Mouse (Mus musculus): Measurements from ENCODE around the gene Tmem30c. TPM values are rescaled to one million over a fixed set of nuclear protein-coding genes. Genes with fewer than 3 reads are reported as not detected.

Tmem30c gene
- polyA plus RNA-seq, 1 experiment from 2014 or later, result not detected

DNA sequence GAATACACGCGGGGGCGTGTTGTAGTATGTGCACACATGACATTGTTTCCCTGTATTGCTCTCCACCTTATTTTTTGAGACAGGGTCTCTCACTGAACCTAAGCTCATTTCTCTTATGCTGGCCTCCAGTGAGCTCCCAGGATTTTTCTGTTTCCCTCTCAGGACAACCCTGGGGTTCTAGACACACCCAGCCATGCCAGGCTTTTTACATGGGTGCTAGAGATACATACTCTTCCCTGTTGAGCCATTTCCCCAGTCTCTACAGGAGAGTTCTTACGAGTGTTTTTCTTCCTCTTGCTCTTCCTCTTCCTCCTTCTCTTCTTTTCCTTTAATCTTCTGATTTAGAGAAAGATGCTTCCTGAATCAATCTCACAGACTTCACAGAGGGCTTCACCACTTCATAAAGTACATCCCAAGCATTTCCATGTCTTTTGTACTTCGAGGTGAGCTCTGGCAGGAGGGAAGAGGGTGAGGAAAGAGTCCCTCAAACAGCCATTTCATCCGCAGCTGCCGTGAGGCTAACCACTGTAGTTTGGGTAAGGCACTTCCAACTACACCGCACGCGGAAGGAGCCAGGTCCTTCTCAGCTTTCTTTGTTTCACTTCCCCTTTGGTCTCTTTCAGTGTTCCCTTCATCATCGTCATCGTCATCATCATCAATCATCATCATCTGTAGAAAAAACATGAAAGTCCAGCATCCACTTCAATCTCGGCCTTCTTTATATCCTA is 33.1 kb downstream of the Tmem30c start:
- Histone ChIP-seq H3K4me2 (ENCODE audit: low read length) (no peak overlapping the region), H3K4me3 (replicated peaks; ENCODE audit: low read depth, low read length) (no peak overlapping the region), H3K9ac (ENCODE audit: low read depth, low read length) (no peak overlapping the region), H3K36me3 (ENCODE audit: insufficient read depth, low read length) (no peaks in the 10 kb centered on the region), H3K27ac (no peak overlapping the region), H3K9me3 (replicated peaks; ENCODE audit: low read length) (no peaks in the 10 kb centered on the region), H3K4me1 (replicated peaks; ENCODE audit: insufficient read depth, low read length) (no peaks in the 10 kb centered on the region), H3K27me3 (ENCODE audit: insufficient read depth, low read length) (no peaks in the 10 kb centered on the region)
- DNase-seq (ENCODE audit: low spot score), result no peak
- no peak for ATAC-seq (replicated peaks; ENCODE audit: low FRiP score, low read depth)
- TF ChIP-seq CTCF (IDR thresholded peaks at IDR 0.05; ENCODE audit: low read depth), result no peak
- 88% methylated on average over 13 of the region's 13 CpGs for WGBS

DNA sequence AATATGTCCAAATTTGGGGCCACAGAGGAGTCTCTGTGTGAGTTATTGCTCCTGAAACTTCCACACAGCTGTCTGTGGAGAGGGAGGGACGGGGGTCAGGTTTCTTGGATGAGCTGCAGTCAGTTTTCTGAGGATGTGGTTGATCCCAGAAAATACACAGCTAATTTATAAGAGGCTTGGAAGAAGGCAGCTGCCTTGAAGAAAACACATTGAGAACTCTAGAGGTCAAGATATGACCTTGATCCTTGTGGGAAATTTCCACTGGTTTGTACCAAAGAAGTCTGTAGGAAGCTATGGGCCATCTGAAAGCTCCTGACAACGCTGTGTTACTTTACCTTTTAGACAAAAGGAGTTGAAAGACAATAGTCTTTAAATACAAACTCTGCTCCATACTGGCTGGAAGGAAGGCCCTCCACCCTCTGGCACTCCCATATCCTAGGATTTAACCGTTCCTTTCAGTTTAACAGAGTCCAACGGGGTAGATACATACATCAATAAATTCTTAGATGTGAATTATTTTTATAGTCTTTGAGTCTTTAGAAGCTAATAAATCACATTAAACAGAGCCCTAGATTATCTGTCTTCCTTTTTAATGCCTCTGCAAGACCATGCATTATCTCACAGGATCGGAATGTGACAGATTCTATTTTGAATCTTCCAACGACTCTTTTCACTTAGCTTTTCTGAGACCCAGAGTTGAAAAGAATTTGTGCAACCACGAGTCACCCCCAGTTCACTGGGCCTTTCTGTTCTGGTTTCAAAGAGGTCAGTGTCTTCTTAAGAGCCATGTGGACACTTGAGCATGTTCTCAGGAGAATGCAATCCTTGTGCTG is 40.9 kb downstream of the Tmem30c start:
- peak; percentile 95 for DNase-seq (ENCODE audit: low spot score)

DNA sequence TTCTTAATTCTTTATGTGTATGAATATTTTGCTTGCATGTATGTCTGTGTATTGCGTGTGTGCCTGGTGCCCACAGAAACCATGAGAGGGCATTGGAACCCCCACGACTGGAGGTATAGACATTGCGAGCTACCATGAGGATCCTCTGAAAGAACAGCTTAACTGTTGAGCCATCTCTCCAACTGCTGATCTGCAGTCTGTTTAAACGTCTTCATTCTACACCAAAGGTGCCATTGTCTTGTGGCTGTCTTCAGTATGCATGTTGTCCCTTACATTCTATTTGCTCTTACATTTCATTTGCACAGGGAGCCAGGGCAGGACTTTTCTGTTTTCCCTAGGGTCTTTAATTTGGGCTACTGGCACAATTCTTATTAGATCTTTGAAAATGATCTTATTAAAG is 41.7 kb downstream of the Tmem30c start:
- peak overlapping the region; percentile 68 for H3K27ac ChIP-seq
- no peak for TF ChIP-seq CTCF (IDR thresholded peaks at IDR 0.05; ENCODE audit: low read depth)

More for the DNA sequence above, 40.9 kb downstream of the Tmem30c start:
- H3K4me1 ChIP-seq (replicated peaks; ENCODE audit: insufficient read depth, low read length), result no peaks in the 10 kb centered on the region; the same call in 1 of the 2 replicates
- no peak overlapping the region for H3K4me3 ChIP-seq (replicated peaks; ENCODE audit: low read depth, low read length)
- 25% methylated on average over 7 of the region's 7 CpGs for WGBS
- no peaks in the 10 kb centered on the region for H3K9me3 ChIP-seq (replicated peaks; ENCODE audit: low read length)
- peak overlapping the region; percentile 68 for H3K27ac ChIP-seq
- H3K27me3 ChIP-seq (ENCODE audit: insufficient read depth, low read length), result no peaks in the 10 kb centered on the region
- TF ChIP-seq CTCF (IDR thresholded peaks at IDR 0.05; ENCODE audit: low read depth), result no peak
- no peak overlapping the region for H3K9ac ChIP-seq (ENCODE audit: low read depth, low read length)
- no peaks in the 10 kb centered on the region for H3K36me3 ChIP-seq (ENCODE audit: insufficient read depth, low read length)
- ATAC-seq (replicated peaks; ENCODE audit: low FRiP score, low read depth), result peak; percentile 59
- H3K4me2 ChIP-seq (ENCODE audit: low read length), result no peak overlapping the region

DNA sequence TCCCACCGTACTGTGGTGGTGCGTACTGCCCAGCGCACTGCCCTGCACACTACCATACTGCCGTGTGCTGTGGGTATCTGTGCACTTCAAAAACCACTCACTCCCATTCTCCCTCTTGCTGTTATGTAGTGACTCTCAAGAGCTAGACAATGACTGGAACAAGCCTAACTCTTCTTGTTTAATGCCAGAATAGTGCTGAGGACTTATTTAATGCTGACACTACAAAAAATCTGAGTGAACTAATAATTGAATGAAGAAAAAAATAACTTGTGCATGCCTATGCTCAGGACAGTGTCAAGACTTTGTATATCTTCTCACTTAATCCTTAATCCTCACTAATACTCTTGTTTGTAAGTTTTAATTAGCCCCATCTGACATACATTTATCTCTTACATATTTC is 45.2 kb downstream of the Tmem30c start:
- no peaks in the 10 kb centered on the region for H3K9me3 ChIP-seq (replicated peaks; ENCODE audit: low read length)
- no peak overlapping the region for H3K27ac ChIP-seq
- no peaks in the 10 kb centered on the region for H3K36me3 ChIP-seq (ENCODE audit: insufficient read depth, low read length)
- no peak overlapping the region for H3K9ac ChIP-seq (ENCODE audit: low read depth, low read length)
- H3K27me3 ChIP-seq (ENCODE audit: insufficient read depth, low read length), result no peaks in the 10 kb centered on the region
- TF ChIP-seq CTCF (IDR thresholded peaks at IDR 0.05; ENCODE audit: low read depth), result no peak
- H3K4me2 ChIP-seq (ENCODE audit: low read length), result no peak overlapping the region
- no peaks in the 10 kb centered on the region; the same call in 1 of the 2 replicates for H3K4me1 ChIP-seq (replicated peaks; ENCODE audit: insufficient read depth, low read length)
- DNase-seq (ENCODE audit: low spot score) (no peak), ATAC-seq (replicated peaks; ENCODE audit: low FRiP score, low read depth) (no peak)
- H3K4me3 ChIP-seq (replicated peaks; ENCODE audit: low read depth, low read length), result no peak overlapping the region
- WGBS, result 91% methylated on average over 4 of the region's 4 CpGs

More for the DNA sequence above, 41.7 kb downstream of the Tmem30c start:
- Histone ChIP-seq H3K4me1 (replicated peaks; ENCODE audit: insufficient read depth, low read length) (no peaks in the 10 kb centered on the region; the same call in 1 of the 2 replicates), H3K9ac (ENCODE audit: low read depth, low read length) (no peak overlapping the region), H3K27me3 (ENCODE audit: insufficient read depth, low read length) (no peaks in the 10 kb centered on the region), H3K4me2 (ENCODE audit: low read length) (no peak overlapping the region), H3K4me3 (replicated peaks; ENCODE audit: low read depth, low read length) (no peak overlapping the region), H3K36me3 (ENCODE audit: insufficient read depth, low read length) (no peaks in the 10 kb centered on the region), H3K9me3 (replicated peaks; ENCODE audit: low read length) (no peaks in the 10 kb centered on the region)
- 87% methylated on average over 4 of the region's 4 CpGs for WGBS
- DNase-seq (ENCODE audit: low spot score), result no peak
- ATAC-seq (replicated peaks; ENCODE audit: low FRiP score, low read depth), result no peak

DNA sequence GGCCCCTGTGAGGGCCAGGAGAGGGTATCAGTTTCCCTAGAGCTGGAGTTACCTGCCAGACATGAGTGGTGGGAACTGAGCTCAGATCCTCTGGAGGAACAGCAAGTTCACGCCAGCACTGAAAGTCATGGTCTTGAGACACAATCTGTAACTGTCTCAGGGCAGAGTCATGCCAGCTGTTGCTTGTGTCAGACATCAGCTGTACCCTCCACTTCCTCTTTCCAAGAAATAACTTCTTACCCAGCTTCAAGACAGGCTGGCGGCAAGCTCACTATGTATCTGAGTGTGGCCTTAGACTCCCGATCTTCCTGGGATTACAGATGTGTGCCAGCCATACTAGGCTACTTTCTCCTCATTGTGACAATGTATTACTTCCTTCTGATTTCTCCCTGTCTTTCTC is 46.1 kb downstream of the Tmem30c start:
- Histone ChIP-seq H3K27ac (no peak overlapping the region), H3K36me3 (ENCODE audit: insufficient read depth, low read length) (no peaks in the 10 kb centered on the region), H3K27me3 (ENCODE audit: insufficient read depth, low read length) (no peaks in the 10 kb centered on the region), H3K4me1 (replicated peaks; ENCODE audit: insufficient read depth, low read length) (no peaks in the 10 kb centered on the region; the same call in 1 of the 2 replicates), H3K4me3 (replicated peaks; ENCODE audit: low read depth, low read length) (no peak overlapping the region), H3K4me2 (ENCODE audit: low read length) (no peak overlapping the region), H3K9me3 (replicated peaks; ENCODE audit: low read length) (no peaks in the 10 kb centered on the region), H3K9ac (ENCODE audit: low read depth, low read length) (no peak overlapping the region)
- ATAC-seq (replicated peaks; ENCODE audit: low FRiP score, low read depth) (no peak), DNase-seq (ENCODE audit: low spot score) (no peak)
- TF ChIP-seq CTCF (IDR thresholded peaks at IDR 0.05; ENCODE audit: low read depth), result no peak
- WGBS, result 77% methylated on average over 3 of the region's 3 CpGs

DNA sequence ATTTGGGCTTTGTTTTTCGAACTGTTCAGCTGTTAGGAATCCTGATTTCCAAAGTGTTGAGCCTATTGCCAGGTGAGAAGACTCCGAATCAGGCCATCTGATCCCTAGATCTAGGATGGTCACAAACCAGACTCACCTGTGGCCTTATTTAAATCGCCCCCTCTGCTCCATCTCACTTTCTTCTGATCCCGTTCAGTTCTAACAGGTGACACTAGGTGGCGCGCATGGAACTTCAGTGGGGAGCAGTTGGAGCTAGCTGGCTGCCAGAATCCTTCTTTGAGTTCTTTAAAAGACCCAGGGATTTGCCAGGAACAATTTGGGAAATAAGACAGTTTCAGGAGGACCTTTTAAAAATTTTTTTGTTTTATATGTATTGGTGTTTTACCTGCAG is 48.8 kb downstream of the Tmem30c start:
- Histone ChIP-seq H3K27ac (no peak overlapping the region), H3K27me3 (ENCODE audit: insufficient read depth, low read length) (no peaks in the 10 kb centered on the region), H3K4me1 (replicated peaks; ENCODE audit: insufficient read depth, low read length) (no peaks in the 10 kb centered on the region), H3K4me3 (replicated peaks; ENCODE audit: low read depth, low read length) (no peak overlapping the region), H3K9me3 (replicated peaks; ENCODE audit: low read length) (no peaks in the 10 kb centered on the region), H3K4me2 (ENCODE audit: low read length) (no peak overlapping the region), H3K36me3 (ENCODE audit: insufficient read depth, low read length) (no peaks in the 10 kb centered on the region), H3K9ac (ENCODE audit: low read depth, low read length) (no peak overlapping the region)
- DNase-seq (ENCODE audit: low spot score) (peak; percentile 94), ATAC-seq (replicated peaks; ENCODE audit: low FRiP score, low read depth) (peak; percentile 69)
- peak; percentile 96 for TF ChIP-seq CTCF (IDR thresholded peaks at IDR 0.05; ENCODE audit: low read depth)
- 9% methylated on average over 6 of the region's 6 CpGs for WGBS

All from kidney, postnatal 0 days (tissue).